Mouse (Mus musculus) bone marrow macrophage, adult 2 months (primary cell): Measurements from ENCODE around the gene Samd4b.

Experiments used
- CTCF ChIP-seq: IDR thresholded peaks from 2 replicates; pipeline ENCODE4 v1.5.1; 2012; ENCODE audit warnings: low read depth, mild to moderate bottlenecking, low read length, moderate library complexity
- POLR2A ChIP-seq: IDR thresholded peaks from 2 replicates; pipeline ENCODE4 v1.6.1; 2012; ENCODE audit warnings: mild to moderate bottlenecking, low read depth, low read length, borderline replicate concordance

DNA sequence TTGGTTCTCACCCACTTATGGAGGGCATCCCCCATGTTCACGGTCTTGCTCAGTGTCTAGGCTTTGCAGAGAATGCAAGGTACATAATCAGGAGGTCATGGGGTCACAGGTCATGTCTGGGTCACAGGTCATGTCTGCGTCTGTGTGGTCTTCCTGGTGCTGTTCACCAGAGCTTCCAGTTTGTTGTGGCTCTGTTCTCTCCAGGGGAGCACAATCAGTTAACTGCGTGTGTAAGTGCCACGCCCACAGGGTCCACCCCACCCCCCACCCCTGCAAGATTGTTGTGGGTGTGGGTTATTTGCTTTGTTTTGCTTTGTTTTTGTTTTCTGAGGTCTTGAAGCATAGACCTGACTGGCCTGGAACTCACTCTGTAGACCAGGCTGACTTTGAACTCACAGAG is 113.8 kb downstream of the Samd4b start:
- TF ChIP-seq CTCF (no peak), POLR2A (no peak)
